In the genomic region with DNA sequence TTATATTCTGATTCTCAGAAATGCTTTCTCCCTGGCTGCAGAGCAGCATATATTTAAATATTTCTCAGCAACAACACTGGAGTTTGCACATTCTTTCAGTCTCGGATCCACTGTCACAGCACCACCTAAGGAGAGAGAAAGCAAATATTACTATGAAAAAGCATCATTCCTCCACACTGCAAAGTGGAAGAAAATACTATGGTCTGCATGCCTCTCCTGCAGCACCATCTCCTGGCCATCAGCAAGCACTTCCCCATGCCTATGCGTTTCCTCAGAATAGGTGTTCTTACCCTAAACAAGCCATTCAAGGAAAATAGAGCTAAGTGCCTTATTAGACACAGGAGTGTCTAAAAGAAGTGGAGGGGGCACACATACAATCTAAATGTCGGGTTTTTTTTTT, we compare ENCODE assay signal across 8 mouse cellular contexts.
DNase-seq lines count a peak whose midpoint lies in the region; ATAC-seq lines count a peak whose summit lies in the region.

No protein-coding gene starts in this region.

- no peak overlapping the region for H3K27ac ChIP-seq in midbrain, embryonic 13.5 days
- no peak overlapping the region for H3K27ac ChIP-seq in midbrain, embryonic 11.5 days (ENCODE audit: low read depth, low read length)

- H3K36me3 ChIP-seq in midbrain, embryonic 13.5 days = no peaks in the 10 kb centered on the region
- no peaks in the 10 kb centered on the region for H3K36me3 ChIP-seq in midbrain, embryonic 11.5 days (ENCODE audit: control insufficient read depth, insufficient read depth, low read length)

- 0 out of 2 replicates have a peak, but pooled peaks cover 3% of the 10 kb centered on the region for H3K9me3 ChIP-seq in midbrain, embryonic 13.5 days
- no peaks in the 10 kb centered on the region for H3K9me3 ChIP-seq in midbrain, embryonic 11.5 days (ENCODE audit: control insufficient read depth, low read length)

- H3K4me2 ChIP-seq in midbrain, embryonic 13.5 days (replicated peaks) = no peak overlapping the region
- no peak overlapping the region for H3K4me2 ChIP-seq in midbrain, embryonic 11.5 days

- H3K27me3 ChIP-seq in midbrain, embryonic 13.5 days = no peaks in the 10 kb centered on the region
- no peaks in the 10 kb centered on the region for H3K27me3 ChIP-seq in midbrain, embryonic 11.5 days (ENCODE audit: control insufficient read depth, insufficient read depth, low read length)

- DNase-seq in adrenal gland, postnatal 14 days = peak; percentile 23
- DNase-seq in adrenal gland, adult 18-20 months (ENCODE audit: low spot score in 2 of 2) = no peak
- DNase-seq in midbrain, embryonic 11.5 days (ENCODE audit: low spot score, missing footprints) = no peak
- peak; percentile 19 to 52 for DNase-seq in frontal cortex, postnatal 36 days (ENCODE audit: low spot score in 2 of 2)
- DNase-seq in mesoderm, embryonic 11.5 days (ENCODE audit: low read depth, low spot score) = peak; percentile 19
- no peak for DNase-seq in c-Kit-positive CD71-positive TER-119-positive erythroid progenitor cells, embryonic 14.5 days (ENCODE audit: low spot score)
- no peak for DNase-seq in lung, postnatal 25 days (ENCODE audit: low spot score)

- H3K9ac ChIP-seq in midbrain, embryonic 13.5 days (replicated peaks) = no peak overlapping the region
- H3K9ac ChIP-seq in midbrain, embryonic 11.5 days (ENCODE audit: low read length) = no peak overlapping the region

- peak; percentile 82; the same call in 1 of the 2 replicates for ATAC-seq in midbrain, embryonic 13.5 days
- no peak for ATAC-seq in midbrain, embryonic 11.5 days (ENCODE audit: low FRiP score)

- no peaks in the 10 kb centered on the region for H3K4me1 ChIP-seq in midbrain, embryonic 13.5 days (replicated peaks)
- H3K4me1 ChIP-seq in midbrain, embryonic 11.5 days (ENCODE audit: control insufficient read depth, insufficient read depth, low read length) = no peaks in the 10 kb centered on the region

- no peak overlapping the region for H3K4me3 ChIP-seq in midbrain, embryonic 13.5 days (replicated peaks)
- no peak overlapping the region for H3K4me3 ChIP-seq in midbrain, embryonic 11.5 days (ENCODE audit: low read depth, low read length)

- 65% methylated on average over 3 of the region's 3 CpGs for WGBS in midbrain, embryonic 13.5 days
- 58% methylated on average over 3 of the region's 3 CpGs for WGBS in midbrain, embryonic 11.5 days

Comparison
In these comparisons a context has a peak if more than half of its experiments do, and no peak if none do; other contexts are left out.
1. DNase-seq: peak in adrenal gland, postnatal 14 days (single experiment), frontal cortex, postnatal 36 days (2 of 2) and mesoderm, embryonic 11.5 days (single experiment); none in adrenal gland, adult 18-20 months (0 of 2), midbrain, embryonic 11.5 days (single experiment), c-Kit-positive CD71-positive TER-119-positive erythroid progenitor cells, embryonic 14.5 days (single experiment) and lung, postnatal 25 days (single experiment).